Mouse (Mus musculus) limb, embryonic 15.5 days (tissue): ENCODE measurements at regions not wholly inside any gene's neighbourhood (a gene's known extent, or its start where the extent isn't known, plus 50 kb on each side); places are given as distances from the start of the nearest gene placed in this dataset.

Experiments
- ATAC-seq: fragments of 200-750 bp; cut with Nextera tagmentation; 2 replicates; pipeline ENCODE4 v1.8.0; 2017; ENCODE audit warnings: low read depth, moderate TSS enrichment; ENCODE audit not compliant: insufficient number of reproducible peaks, low FRiP score, low TSS enrichment
- H3K27ac ChIP-seq: fragments of 300-500 bp; sonication (generic); 2 replicates; pipeline ENCODE4 v1.5.1; 2015; ENCODE audit warnings: moderate library complexity, mild to moderate bottlenecking, inconsistent platforms
- H3K27me3 ChIP-seq: fragments of 300-500 bp; sonication (generic); 2 replicates; pipeline ENCODE4 v1.6.1; 2015; ENCODE audit warnings: inconsistent platforms
- H3K36me3 ChIP-seq: fragments of 300-500 bp; sonication (generic); 2 replicates; pipeline ENCODE4 v1.6.1; 2015; ENCODE audit warnings: inconsistent platforms
- H3K4me1 ChIP-seq: fragments of 300-500 bp; sonication (generic); 2 replicates; pipeline ENCODE4 v1.6.1; 2015; ENCODE audit warnings: inconsistent platforms
- H3K4me2 ChIP-seq: fragments of 300-500 bp; sonication (generic); 2 replicates; pipeline ENCODE4 v1.6.1; 2015; ENCODE audit warnings: mild to moderate bottlenecking, inconsistent platforms
- H3K4me3 ChIP-seq: fragments of 300-500 bp; sonication (generic); 2 replicates; pipeline ENCODE4 v1.5.1; 2015; ENCODE audit warnings: mild to moderate bottlenecking, inconsistent platforms
- H3K9ac ChIP-seq: fragments of 300-500 bp; sonication (generic); 2 replicates; pipeline ENCODE4 v1.6.1; 2015; ENCODE audit warnings: inconsistent platforms
- H3K9me3 ChIP-seq: fragments of 300-500 bp; sonication (generic); 2 replicates; pipeline ENCODE4 v1.6.1; 2016; ENCODE audit warnings: inconsistent platforms
- WGBS: fragments of 180-500 bp; shearing (Covaris S2); methylation state at CpG from one replicate; pipeline ENCODE4 v1.1.7; 2015; 5-methylcytosine and 5-hydroxymethylcytosine counted together

- no peak overlapping the region for H3K9ac ChIP-seq
- no peaks in the 10 kb centered on the region for H3K27me3 ChIP-seq
- no peak overlapping the region for H3K4me2 ChIP-seq
- ATAC-seq, result no peak
- WGBS, result 77% methylated on average over 9 of the region's 9 CpGs
- no peak overlapping the region for H3K4me3 ChIP-seq
- no peaks in the 10 kb centered on the region for H3K36me3 ChIP-seq
- H3K4me1 ChIP-seq, result peaks cover under 1% of the 10 kb centered on the region; the same call in 1 of the 2 replicates
- no peaks in the 10 kb centered on the region for H3K9me3 ChIP-seq
- H3K27ac ChIP-seq, result no peak overlapping the region
Measured at GRCm38 (mm10) chr14:76755591-76756376, 199.1 kb upstream of the Serp2 start.

GRCm38 (mm10) chr14:76753734-76754133 lies 197.0 kb upstream of the Serp2 start:
- H3K4me2 ChIP-seq, result no peak overlapping the region
- WGBS, result 80% methylated on average over 5 of the region's 5 CpGs
- no peak overlapping the region for H3K4me3 ChIP-seq
- ATAC-seq, result no peak
- H3K27ac ChIP-seq, result no peak overlapping the region
- H3K27me3 ChIP-seq, result no peaks in the 10 kb centered on the region
- no peak overlapping the region for H3K9ac ChIP-seq
- H3K36me3 ChIP-seq, result no peaks in the 10 kb centered on the region
- peaks cover 3% of the 10 kb centered on the region; the same call in 1 of the 2 replicates for H3K4me1 ChIP-seq
- no peaks in the 10 kb centered on the region for H3K9me3 ChIP-seq

GRCm38 (mm10) chr14:76749178-76749577 lies 192.5 kb upstream of the Serp2 start:
- Histone ChIP-seq H3K4me1 (peaks cover 11% of the 10 kb centered on the region; the same call in 1 of the 2 replicates), H3K9ac (no peak overlapping the region), H3K9me3 (no peaks in the 10 kb centered on the region), H3K27ac (no peak overlapping the region), H3K4me3 (no peak overlapping the region), H3K36me3 (no peaks in the 10 kb centered on the region), H3K4me2 (no peak overlapping the region), H3K27me3 (no peaks in the 10 kb centered on the region)
- no peak for ATAC-seq
- 74% methylated on average over 7 of the region's 7 CpGs for WGBS

GRCm38 (mm10) chr14:76748711-76749110 lies 192.0 kb upstream of the Serp2 start:
- no peak overlapping the region for H3K4me3 ChIP-seq
- H3K9ac ChIP-seq, result no peak overlapping the region
- no peak for ATAC-seq
- no peaks in the 10 kb centered on the region for H3K36me3 ChIP-seq
- peaks cover 11% of the 10 kb centered on the region; the same call in 1 of the 2 replicates for H3K4me1 ChIP-seq
- 85% methylated on average over 2 of the region's 2 CpGs for WGBS
- no peak overlapping the region for H3K4me2 ChIP-seq
- H3K27ac ChIP-seq, result no peak overlapping the region
- H3K27me3 ChIP-seq, result no peaks in the 10 kb centered on the region
- no peaks in the 10 kb centered on the region for H3K9me3 ChIP-seq

- H3K9me3 ChIP-seq, result no peaks in the 10 kb centered on the region
- H3K36me3 ChIP-seq, result no peaks in the 10 kb centered on the region
- peaks cover 11% of the 10 kb centered on the region; the same call in 1 of the 2 replicates for H3K4me1 ChIP-seq
- H3K9ac ChIP-seq, result no peak overlapping the region
- no peak overlapping the region for H3K4me2 ChIP-seq
- H3K27me3 ChIP-seq, result no peaks in the 10 kb centered on the region
- H3K4me3 ChIP-seq, result no peak overlapping the region
- 90% methylated on average over 5 of the region's 5 CpGs for WGBS
- no peak overlapping the region for H3K27ac ChIP-seq
- ATAC-seq, result no peak
Measured at GRCm38 (mm10) chr14:76747814-76748213, 191.1 kb upstream of the Serp2 start.

GRCm38 (mm10) chr14:76746282-76746681 lies 189.6 kb upstream of the Serp2 start:
- Histone ChIP-seq H3K36me3 (no peaks in the 10 kb centered on the region), H3K9me3 (no peaks in the 10 kb centered on the region), H3K27me3 (no peaks in the 10 kb centered on the region), H3K4me2 (no peak overlapping the region), H3K9ac (no peak overlapping the region), H3K27ac (no peak overlapping the region), H3K4me1 (peaks cover 11% of the 10 kb centered on the region; the same call in 1 of the 2 replicates), H3K4me3 (no peak overlapping the region)
- 87% methylated on average over 10 of the region's 10 CpGs for WGBS
- no peak for ATAC-seq

- no peak for ATAC-seq
- Histone ChIP-seq H3K27me3 (no peaks in the 10 kb centered on the region), H3K4me2 (no peak overlapping the region), H3K9ac (no peak overlapping the region), H3K36me3 (no peaks in the 10 kb centered on the region), H3K9me3 (no peaks in the 10 kb centered on the region), H3K4me1 (peaks cover 13% of the 10 kb centered on the region; the same call in 1 of the 2 replicates), H3K27ac (peak overlapping the region; percentile 19; the same call in 1 of the 2 replicates), H3K4me3 (no peak overlapping the region)
- 61% methylated on average over 23 of the region's 23 CpGs for WGBS
Measured at GRCm38 (mm10) chr14:76744674-76745433, 188.2 kb upstream of the Serp2 start.

GRCm38 (mm10) chr14:76742297-76742696 lies 185.6 kb upstream of the Serp2 start:
- ATAC-seq, result no peak
- no peaks in the 10 kb centered on the region for H3K36me3 ChIP-seq
- H3K4me3 ChIP-seq, result no peak overlapping the region
- peaks cover 15% of the 10 kb centered on the region; the same call in 1 of the 2 replicates for H3K4me1 ChIP-seq
- H3K4me2 ChIP-seq, result no peak overlapping the region
- no peak overlapping the region for H3K9ac ChIP-seq
- 76% methylated on average over 5 of the region's 5 CpGs for WGBS
- H3K27ac ChIP-seq, result no peak overlapping the region
- no peaks in the 10 kb centered on the region for H3K9me3 ChIP-seq
- no peaks in the 10 kb centered on the region for H3K27me3 ChIP-seq

- no peaks in the 10 kb centered on the region for H3K36me3 ChIP-seq
Measured at GRCm38 (mm10) chr14:76739836-76740597, 183.3 kb upstream of the Serp2 start.

GRCm38 (mm10) chr14:76735997-76736396 lies 179.3 kb upstream of the Serp2 start:
- 78% methylated on average over 5 of the region's 5 CpGs for WGBS

More at GRCm38 (mm10) chr14:76739836-76740597, 183.3 kb upstream of the Serp2 start:
- H3K9ac ChIP-seq, result no peak overlapping the region
- 62% methylated on average over 25 of the region's 25 CpGs for WGBS
- peak; percentile 45 for ATAC-seq
- H3K27me3 ChIP-seq, result no peaks in the 10 kb centered on the region
- peak overlapping the region; percentile 50 for H3K27ac ChIP-seq
- no peak overlapping the region for H3K4me2 ChIP-seq
- H3K4me1 ChIP-seq, result peaks cover 12% of the 10 kb centered on the region; the same call in 1 of the 2 replicates
- no peak overlapping the region for H3K4me3 ChIP-seq
- no peaks in the 10 kb centered on the region for H3K9me3 ChIP-seq

GRCm38 (mm10) chr14:76735107-76735506 lies 178.4 kb upstream of the Serp2 start:
- H3K27me3 ChIP-seq, result no peaks in the 10 kb centered on the region
- peaks cover 15% of the 10 kb centered on the region for H3K4me1 ChIP-seq
- H3K9ac ChIP-seq, result no peak overlapping the region
- no peaks in the 10 kb centered on the region for H3K36me3 ChIP-seq
- H3K4me3 ChIP-seq, result no peak overlapping the region
- H3K9me3 ChIP-seq, result no peaks in the 10 kb centered on the region
- WGBS, result 74% methylated on average over 4 of the region's 4 CpGs
- ATAC-seq, result no peak
- H3K4me2 ChIP-seq, result no peak overlapping the region
- H3K27ac ChIP-seq, result no peak overlapping the region

More at GRCm38 (mm10) chr14:76735997-76736396, 179.3 kb upstream of the Serp2 start:
- Histone ChIP-seq H3K27me3 (no peaks in the 10 kb centered on the region), H3K9me3 (no peaks in the 10 kb centered on the region), H3K36me3 (no peaks in the 10 kb centered on the region), H3K4me2 (no peak overlapping the region), H3K9ac (no peak overlapping the region), H3K4me1 (peaks cover 18% of the 10 kb centered on the region), H3K27ac (no peak overlapping the region), H3K4me3 (no peak overlapping the region)
- no peak for ATAC-seq
